Mouse (Mus musculus): ENCODE results near the gene Mfsd2a.

The Mfsd2a gene

DNA sequence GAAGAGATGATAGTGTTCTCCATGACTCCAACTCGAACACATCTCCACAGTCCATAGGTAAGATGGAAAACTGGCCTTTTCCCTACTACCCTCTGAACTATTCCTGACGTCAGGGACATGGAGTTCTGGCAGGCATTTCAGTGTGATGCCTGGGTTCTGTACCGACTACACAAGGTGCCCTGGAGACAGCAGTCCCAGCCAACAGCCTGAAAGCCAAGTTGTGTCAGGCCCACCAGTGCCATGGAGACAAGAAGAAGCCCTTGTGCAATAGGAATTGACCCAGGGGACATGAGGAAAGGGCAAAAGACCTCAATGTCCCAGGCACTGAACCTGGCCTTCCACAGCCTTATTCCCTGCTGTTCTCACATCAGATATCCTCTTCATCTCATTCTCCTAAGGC is 18.8 kb upstream of the Mfsd2a start:
- no peak for DNase-seq (ENCODE audit: extremely low read depth, low read depth, low spot score)

DNA sequence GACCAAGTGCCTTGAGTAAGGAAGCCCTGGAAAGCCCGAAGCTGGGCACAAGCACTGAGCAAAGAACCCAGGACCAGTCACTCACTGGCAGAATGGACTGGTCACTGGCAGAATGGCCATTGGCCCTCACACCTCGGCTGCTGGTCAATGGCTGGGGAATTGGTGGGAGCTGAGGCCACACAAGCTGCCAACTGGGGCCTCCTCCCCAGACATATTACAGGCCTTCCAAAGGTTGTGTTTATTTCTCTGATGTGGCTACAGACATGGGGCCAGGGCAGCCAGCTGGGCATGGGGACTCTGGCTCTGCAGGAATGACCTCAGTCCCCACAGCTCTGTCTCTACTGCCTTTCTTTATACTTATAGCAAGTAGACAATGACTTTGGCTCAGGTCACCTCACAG is 17.9 kb upstream of the Mfsd2a start:
- no peak for DNase-seq (ENCODE audit: extremely low read depth, low read depth, low spot score)

DNA sequence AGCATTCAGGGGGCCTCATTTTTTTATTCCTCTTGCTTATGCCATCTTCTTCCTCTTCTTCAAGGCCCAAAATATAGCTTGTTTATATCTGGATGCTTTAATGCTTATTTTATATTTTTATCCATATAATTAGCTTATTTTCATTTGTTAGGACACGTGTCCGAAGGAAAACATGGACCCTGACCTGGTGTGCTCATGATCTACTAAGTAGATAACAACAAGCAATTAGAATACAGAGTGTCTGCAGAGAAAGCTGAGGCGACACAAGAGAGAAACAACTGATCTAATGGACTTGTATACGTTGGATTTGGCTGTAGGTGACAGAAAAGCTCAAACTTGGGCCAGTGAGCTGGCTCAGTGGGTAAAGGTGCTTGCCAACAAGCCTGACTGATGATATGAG is 15.9 kb upstream of the Mfsd2a start:
- DNase-seq (ENCODE audit: extremely low read depth, low read depth, low spot score) = no peak

DNA sequence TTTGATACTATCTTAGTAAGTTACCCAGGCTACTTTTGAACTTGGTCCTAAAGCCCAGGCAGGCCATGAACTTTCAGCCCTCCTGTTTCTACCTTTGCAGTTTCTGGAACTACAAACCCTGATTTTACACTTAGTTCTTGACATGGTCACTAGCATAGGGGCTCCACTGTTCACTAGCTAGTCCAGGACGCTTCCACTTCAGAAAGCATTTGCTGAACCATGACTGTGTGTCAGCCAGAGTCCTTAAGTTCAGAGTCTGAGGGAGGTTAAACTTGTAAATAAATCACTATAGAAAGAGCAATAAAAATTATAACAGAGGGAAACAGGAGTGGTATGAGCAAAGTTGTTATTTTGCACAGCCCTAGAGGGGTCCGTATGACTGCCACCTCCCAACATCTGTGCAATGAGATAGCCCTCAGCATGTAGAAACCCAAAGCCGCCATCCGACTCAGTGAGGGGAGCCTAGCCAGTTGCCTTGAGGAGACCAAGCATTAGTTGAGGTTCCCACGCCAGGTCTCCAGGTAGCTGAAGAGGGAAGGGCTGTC is 14.1 kb upstream of the Mfsd2a start:
- no peak for DNase-seq (ENCODE audit: extremely low read depth, low read depth, low spot score)

DNA sequence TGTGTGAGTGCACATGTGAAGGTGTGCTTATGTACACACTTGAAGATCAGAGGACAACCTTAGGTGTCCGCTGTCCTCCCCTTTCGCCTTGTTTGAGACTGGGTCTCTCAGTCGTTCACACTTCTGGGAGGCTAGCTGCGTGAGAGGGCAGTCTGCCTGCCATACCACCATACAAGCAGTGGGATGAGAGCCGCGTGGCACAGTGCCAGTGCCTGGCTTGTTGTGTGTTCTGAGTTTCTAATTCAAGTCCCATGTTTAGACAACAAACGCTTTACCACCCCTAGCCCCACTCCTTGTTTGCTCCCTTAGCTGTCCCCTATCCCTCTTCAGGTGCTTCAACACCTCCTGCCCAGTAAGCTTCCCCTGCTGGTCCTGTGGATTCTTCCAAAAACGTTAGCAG is 11.1 kb upstream of the Mfsd2a start:
- DNase-seq (ENCODE audit: extremely low read depth, low read depth, low spot score) = no peak

DNA sequence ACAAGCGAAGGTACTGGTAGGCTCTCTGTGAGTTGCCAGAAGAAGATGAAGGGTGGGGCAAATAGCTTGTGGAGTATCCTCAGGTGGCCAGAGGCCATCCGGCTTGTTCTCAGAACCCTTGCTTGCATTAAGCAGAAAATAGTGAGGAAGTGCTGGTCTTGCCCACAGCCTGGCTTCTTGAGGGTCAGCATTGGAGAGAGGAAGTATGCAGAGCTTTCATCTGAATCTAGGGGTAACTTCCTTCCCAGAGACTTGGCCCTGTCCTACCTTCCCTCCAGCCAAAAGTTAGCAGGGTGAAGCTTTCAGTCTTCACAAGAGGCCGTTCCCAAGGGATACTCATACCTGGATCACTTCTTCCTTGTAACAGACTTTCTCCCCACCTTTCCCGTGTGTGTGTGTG is 10.7 kb upstream of the Mfsd2a start:
- no peak for DNase-seq (ENCODE audit: extremely low read depth, low read depth, low spot score)

DNA sequence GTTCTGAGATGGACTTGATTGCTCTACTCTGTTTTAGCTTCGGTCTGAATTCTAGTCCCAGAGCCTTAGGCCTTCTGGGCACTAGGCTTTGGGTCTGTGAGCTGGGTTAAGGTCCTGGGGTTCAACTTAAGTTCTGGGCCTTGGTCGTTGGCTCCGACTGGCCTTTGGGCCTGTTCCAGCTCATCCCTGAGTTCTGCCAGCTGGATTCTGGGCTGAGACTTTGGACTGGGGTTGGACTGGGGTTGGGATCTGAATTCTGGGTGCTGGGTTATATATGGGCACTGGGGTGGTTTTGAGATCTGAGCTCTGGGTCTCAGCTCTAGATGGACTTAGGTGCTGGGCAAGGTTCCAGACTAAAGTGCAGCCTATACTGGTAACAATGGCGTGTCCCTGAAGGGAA is 10.2 kb upstream of the Mfsd2a start:
- no peak for DNase-seq (ENCODE audit: extremely low read depth, low read depth, low spot score)

DNA sequence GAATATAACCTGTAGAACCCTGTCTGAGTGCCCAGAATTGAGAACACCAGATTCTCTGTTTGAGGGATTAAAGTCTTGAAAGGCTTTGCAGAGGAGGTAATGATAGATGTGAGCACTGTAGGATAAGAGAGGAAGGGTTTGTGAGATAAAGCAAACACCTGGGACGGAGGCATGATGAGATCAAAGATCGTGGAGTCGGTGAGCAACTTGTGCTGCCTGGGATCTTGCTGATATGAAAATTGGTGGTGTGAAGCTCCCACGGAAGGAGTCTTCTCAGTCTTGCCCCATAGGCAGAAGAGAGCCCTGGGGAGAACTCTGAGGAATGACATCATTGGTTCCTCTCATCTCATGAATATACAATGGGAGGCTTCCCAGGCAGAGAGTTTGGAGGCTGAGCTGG is 7.1 kb upstream of the Mfsd2a start:
- DNase-seq (ENCODE audit: extremely low read depth, low read depth, low spot score) = no peak

DNA sequence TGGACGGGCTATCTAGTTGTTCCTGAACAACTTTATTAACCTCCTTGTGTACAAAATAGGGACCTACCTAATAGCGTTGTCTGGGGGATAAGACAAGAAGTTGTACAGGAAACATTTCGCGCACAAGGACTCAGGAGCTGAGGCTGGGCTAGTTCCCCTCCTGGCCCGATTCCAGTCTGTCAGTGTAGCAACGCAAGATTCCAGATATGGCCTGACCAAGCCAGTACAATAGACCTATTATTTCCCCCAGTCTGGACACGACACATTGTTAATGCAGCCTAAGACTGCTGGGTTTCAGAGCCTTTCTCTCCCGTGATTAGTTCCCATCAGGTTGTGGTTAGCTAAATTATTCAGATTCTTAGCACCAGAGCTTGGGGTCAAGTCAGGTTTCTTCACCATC is 1.8 kb upstream of the Mfsd2a start:
- DNase-seq (ENCODE audit: extremely low read depth, low read depth, low spot score) = no peak

DNA sequence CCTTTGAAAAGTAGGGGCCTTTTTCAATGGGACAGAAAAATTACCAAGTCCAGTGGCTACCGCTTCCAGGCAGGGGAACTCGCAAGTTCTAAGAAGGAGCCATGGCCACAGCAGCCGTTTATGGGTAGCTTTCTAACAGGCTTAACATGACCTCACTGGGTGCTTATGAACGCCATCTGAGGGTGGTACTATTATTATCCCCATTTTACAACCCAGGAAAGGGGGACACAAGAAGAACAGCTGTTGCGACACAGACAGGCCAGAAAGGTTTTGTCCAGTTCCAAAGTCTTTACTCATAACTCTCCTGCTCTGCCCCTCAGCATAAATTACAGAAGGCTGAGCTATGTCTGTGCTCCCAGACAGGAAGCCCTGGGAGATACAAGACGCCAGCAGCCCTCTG is 601 bp upstream of the Mfsd2a start:
- DNase-seq (ENCODE audit: extremely low read depth, low read depth, low spot score) = no peak

DNA sequence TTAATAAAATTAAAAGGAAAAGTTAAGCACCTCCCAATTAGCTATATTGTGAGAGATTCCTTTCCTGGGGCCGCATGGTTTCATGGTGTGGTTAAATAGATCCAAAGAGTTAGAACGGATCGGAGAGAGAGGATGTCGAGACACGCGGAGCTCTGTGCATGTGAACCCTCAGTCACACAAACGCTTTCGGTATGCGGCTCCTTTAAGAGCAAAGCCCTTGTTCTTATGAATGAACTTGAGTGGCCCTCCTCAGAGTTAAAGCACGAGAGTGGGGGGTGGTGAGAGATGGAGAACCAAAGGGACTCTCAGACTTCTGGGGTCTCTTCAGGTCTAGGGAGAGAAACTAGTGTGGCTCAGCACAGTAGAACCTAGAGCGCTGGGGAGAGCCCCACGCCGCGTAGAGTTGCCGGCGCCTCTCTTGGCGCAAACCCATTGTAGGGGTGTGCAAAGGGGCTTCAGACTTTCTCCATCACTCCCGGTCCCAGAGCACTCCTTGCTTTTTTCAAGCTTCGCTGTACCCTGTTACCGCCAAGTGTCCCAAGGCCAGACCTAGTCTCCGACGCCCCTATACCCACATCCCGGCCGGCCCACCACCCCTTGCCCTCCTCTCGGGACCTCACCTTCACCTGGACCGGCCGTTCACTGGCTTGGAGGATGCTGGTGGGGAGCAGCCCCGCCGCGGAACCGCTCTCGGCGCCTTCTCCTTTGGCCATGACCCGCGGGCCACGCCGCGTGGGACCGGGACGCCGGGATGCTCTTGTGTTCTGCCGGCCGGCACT is 478 bp downstream of the Mfsd2a start:
- no peak for DNase-seq (ENCODE audit: extremely low read depth, low read depth, low spot score)

DNA sequence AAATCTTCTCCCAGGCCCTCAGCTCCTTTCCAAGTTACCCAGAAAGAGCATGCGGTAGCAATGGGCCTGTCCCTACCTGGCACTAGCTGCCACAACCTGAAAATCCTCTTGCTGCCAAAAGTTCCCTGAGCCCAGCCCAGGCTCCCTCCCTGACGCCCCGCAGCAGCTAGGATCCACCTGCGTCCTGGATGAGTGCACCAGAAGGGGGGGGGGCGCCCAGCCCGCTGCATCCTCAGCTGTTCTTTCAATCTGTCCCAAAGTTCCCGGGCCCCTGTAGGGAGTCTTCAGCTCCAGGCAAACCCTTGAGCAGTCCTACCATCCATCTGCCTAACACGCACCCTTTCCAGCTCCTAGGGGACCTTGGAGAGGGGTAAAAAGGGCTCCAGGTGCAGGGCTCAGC is 1.2 kb downstream of the Mfsd2a start:
- no peak for DNase-seq (ENCODE audit: extremely low read depth, low read depth, low spot score)

DNA sequence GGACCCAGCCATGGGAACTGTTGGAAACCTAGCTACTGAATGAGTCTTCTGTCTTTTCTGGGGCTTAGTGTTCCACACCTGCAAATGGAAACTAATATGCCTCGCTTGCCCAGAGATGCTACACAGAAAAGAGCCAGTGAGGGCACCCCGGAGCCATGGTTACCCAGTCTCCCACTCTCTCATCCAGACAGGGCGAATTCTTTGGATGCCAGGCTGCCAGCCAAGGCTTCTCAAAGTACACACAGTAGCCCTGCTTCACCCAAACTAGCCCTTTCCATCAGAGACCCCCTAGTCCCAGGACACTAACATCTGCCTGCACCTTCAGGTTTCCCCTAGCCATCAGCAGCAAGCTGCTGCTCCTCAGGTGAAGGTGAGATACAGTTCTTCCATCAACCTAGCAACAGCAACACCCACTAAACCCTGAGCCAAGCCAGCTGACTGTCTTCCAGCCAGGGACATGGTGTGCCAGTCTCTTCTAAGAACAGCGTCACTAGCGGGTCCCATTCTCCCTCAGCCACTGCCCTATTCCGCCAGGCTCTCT is 2.4 kb downstream of the Mfsd2a start:
- DNase-seq (ENCODE audit: extremely low read depth, low read depth, low spot score) = no peak

DNA sequence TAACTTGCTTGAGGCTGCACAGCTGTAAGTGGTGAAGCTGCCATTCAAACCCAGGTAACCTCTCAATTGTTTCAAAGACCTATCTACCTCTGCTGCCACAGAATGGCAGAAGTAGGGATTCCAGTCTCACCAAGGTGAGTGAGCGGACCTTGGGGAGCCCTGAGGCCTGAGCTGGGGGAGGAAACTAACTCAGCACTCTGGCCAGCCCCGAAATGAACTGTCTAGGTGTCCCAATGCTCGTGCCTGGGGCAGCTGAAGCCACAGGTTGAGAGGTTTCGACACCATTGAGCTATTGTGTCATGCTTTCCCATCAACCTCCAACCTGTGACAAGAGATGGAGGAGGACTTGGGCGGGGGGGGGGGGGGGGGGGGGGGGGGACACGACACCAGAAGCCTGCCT is 4.7 kb downstream of the Mfsd2a start:
- DNase-seq (ENCODE audit: extremely low read depth, low read depth, low spot score) = peak; percentile 92

DNA sequence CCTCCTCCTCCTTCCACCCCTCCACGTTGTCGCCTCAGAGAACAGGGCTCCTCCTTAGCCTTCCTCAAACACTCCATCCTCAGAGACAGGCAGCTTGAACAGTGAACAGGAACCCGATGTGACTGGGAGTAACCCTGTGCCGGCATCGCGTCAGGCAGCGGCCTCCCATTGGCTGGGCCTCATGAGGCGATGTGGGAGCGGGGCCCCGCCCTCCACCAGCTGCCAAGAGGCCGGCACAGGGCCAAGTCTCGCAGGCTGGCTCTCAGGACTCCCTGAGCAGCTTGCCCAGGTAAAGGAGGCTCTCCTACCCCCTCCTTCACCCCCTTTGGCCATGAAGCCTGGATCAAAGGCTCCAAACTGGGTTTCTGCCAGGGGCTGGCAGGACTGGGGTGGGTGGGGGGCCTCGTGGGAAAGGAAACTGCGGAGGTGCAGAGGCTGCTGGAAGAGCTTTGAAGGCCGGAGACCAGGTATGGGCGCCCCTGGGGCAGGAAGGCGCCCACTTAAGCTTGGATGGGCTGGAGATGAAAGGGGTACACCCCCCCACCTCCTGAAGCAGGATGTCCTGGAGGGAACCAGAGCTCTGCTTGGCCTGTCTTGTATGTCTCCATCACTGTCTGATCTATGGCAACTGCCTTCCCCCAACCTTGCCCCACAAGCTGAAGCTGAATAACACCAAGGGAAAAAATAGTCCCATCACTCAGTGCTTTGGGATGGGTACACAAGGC is 5.4 kb downstream of the Mfsd2a start:
- no peak for DNase-seq (ENCODE audit: extremely low read depth, low read depth, low spot score)

DNA sequence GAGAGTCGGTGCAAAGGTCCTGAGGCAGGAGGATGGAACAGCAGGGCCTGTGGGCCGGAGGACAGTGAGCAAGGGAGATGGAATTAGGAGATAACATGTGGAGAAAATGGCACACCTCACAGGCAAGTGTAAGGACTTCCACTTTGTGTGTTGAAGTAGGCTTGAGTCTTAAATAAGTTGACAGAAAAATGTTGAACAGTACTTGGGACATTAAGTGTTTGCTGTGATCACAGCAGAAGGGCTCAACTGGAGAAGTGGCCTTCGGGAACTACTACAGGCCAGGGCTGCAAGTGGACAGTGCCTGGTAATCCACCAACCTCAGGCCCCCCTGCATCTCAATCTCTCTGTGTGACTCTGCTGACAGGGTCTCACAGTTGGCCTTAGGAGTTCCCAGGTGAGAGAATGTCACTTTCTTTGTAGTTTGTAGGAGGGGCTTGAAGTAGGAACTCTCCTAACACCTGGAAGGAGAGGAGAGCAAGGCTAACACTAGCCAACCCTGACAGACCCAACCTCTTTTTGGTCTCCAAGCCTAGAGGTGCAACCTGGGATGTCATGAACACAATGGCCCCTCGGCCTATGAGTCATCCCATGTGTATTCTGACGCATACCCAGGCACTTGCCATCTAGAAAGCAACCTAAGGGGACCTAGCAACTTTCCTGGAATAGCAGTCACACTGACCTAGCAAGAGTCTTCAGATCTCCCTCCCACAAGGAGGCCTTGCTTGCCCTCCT is 6.1 kb downstream of the Mfsd2a start:
- no peak for DNase-seq (ENCODE audit: extremely low read depth, low read depth, low spot score)

DNA sequence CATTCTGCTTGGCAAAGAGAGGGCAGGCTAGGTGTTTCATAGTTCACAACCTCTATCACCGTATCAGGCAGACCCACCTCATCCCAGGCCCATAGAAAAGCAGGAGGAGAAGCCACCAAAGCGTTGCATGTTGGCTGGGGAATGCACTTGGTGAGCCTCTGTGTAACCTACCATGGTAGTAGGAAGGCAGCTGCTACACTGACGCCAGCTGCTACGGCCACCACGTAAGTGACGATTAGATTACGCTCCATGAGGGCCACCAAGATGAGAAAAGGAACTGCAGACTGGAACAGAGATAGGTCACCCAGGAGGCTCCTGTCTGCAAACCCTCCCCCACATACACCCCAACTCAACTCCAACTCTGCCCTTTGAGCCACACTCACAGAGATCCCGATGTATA is 11.9 kb downstream of the Mfsd2a start:
- DNase-seq (ENCODE audit: extremely low read depth, low read depth, low spot score) = no peak

DNA sequence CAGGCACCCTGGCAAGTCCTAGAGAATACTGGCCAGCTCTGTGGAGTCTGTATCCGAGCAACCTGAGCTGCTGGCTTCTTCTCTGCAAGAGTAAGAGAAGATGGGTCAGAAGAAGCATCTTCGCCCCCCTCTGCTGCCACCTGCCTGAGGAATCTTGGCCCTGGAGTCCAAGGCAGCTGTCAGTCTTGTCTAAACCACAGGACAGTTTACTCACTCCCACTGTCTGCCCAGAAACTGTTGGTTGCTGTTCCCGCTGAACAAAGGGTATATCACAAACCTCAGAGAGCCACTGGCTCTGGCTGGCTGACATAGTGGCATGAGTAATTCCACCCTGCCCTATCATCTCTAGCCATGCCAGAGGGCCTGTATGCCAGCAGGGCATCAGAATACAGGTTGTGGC is 13.8 kb downstream of the Mfsd2a start:
- no peak for DNase-seq (ENCODE audit: extremely low read depth, low read depth, low spot score)

DNA sequence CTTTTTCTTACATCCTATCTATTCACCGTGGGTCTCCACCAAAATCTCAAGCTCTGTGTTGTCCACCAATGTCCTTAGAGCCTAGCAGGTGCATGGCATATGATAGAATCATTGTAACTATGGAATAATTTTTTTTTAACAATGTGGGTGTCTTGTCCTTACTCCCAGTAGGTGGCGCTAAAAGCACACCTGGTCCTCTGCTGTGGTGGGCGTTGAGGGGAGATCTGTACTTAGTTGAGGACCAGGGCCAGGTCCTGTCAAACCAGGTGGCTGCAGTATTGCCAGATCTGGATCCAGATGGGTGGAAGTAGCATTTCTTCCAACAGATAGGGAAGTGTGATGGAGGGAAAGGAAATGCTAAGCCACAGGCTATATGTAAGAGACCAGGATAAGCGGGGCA is 16.6 kb downstream of the Mfsd2a start:
- no peak for DNase-seq (ENCODE audit: extremely low read depth, low read depth, low spot score)

DNA sequence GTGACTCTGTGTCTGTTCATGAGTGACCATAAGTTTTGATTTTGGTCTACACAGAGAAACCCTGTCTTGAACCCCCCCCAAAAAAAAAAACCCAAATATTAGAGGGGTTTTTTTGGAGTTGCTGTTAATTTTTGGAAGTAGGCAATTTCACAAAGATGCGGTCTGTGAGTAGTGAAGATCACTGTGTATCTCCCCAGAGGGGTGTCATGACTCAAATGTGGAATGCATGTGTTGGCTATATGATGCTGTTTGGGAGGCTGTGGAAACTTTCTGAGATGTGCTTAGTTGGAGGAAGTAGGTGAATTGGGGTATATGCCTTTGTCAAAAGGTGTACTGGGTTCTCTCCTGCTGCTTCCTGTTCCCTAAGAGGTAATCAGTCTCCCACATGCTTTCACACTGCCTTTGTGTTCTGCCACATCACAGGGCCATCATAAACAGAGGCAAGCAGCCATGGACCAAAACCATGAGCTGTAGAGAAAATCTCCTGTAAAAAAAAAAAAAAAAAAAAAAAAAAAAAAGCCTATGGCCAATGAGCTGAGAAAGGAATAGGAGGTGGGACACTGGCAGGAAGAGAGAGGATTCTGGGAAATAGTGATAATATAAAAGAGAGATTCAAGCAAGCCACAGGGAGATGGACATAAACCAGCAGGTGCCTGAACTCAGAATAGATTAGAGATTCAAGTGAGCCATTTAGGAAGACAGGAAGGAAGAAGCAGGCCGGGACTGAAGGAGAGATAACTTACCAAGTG is 21.8 kb downstream of the Mfsd2a start:
- DNase-seq (ENCODE audit: extremely low read depth, low read depth, low spot score) = no peak

DNA sequence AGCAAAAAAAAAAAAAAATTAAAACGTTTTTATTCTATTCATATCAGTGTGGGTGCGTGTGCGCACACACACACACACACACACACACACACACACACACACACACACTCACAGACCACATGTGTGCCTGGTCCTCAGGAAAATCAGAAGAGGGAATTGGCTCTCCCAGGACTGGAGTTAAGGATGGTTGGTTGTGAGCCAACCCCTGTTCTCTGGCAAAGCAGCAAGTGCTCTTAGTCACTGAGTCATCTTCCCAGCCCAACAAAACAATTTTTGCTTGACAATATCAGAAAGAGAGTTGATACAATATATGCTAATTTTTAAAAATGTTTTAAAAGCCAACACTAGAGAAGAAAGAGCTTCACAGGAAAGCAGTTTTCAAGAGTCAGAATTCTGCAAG is 23.5 kb downstream of the Mfsd2a start:
- DNase-seq (ENCODE audit: extremely low read depth, low read depth, low spot score) = no peak

Measured in fat pad, adult 2 months (tissue).